Mouse (Mus musculus) retina, postnatal 1 day (tissue): ENCODE data around the gene Ifna5.
"Not testable (repeated sequence)": the region's sequence is repeated elsewhere in the genome, so short reads cannot be mapped to it uniquely, and the experiment has no call there.

Experiments
- DNase-seq: peaks from one replicate; pipeline ENCODE4 v3.0.0-alpha.2; 2012

The Ifna5 gene

DNA sequence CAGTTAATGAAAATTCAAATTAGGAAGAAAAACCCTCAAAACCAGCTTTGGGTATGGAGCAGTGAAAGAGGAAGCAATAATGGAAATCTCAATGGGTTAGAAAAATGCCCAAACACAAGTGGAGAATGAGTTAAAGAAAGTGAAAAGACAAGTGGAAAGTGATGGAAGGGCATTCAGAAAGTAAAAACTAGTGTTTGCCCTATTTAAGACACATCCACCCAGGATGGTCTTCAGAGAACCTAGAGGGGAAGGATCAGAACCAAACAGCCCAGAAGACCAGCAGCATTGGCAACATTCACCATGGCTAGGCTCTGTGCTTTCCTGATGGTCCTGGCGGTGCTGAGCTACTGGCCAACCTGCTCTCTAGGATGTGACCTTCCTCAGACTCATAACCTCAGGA is at the start of gene Ifna5:
Gene Ifna5 (plus strand): TSS at position 301 of the 400 bp plus-strand sequence.
- not testable (repeated sequence) for DNase-seq

DNA sequence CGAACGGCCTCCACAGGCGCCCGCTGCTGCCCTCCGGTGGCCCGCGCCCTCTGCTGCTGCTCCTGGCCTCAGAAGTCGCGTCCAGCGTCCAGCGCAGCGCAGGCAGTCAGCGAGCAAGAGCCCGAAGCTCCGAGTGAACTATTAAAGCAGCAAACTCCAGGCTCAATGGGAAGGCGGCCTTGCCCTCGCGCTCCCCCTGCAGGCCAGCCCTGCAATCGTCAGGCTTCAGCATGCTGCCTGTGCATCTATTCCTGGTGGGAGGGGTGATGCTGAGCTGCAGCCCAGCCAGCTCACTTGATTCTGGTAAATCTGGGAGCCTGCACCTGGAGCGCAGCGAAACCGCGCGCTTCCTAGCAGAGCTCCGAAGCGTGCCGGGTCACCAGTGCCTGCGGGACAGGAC is 46.9 kb upstream of the Ifna5 start, which contains the start of gene Gm13277:
Gene Gm13277 (plus strand): TSS at position 231 of the 400 bp plus-strand sequence.
- DNase-seq: not testable (repeated sequence)

DNA sequence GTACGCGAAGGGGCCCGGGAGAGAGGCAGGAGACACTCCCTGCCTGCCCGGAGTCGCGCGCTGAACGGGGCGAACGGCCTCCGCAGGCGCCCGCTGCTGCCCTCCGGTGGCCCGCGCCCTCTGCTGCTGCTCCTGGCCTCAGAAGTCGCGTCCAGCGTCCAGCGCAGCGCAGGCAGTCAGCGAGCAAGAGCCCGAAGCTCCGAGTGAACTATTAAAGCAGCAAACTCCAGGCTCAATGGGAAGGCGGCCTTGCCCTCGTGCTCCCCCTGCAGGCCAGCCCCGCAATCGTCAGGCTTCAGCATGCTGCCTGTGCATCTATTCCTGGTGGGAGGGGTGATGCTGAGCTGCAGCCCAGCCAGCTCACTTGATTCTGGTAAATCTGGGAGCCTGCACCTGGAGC is 44.1 kb upstream of the Ifna5 start, which contains the start of gene Gm13278:
Gene Gm13278 (plus strand): TSS at position 301 of the 400 bp plus-strand sequence.
- not testable (repeated sequence) for DNase-seq

DNA sequence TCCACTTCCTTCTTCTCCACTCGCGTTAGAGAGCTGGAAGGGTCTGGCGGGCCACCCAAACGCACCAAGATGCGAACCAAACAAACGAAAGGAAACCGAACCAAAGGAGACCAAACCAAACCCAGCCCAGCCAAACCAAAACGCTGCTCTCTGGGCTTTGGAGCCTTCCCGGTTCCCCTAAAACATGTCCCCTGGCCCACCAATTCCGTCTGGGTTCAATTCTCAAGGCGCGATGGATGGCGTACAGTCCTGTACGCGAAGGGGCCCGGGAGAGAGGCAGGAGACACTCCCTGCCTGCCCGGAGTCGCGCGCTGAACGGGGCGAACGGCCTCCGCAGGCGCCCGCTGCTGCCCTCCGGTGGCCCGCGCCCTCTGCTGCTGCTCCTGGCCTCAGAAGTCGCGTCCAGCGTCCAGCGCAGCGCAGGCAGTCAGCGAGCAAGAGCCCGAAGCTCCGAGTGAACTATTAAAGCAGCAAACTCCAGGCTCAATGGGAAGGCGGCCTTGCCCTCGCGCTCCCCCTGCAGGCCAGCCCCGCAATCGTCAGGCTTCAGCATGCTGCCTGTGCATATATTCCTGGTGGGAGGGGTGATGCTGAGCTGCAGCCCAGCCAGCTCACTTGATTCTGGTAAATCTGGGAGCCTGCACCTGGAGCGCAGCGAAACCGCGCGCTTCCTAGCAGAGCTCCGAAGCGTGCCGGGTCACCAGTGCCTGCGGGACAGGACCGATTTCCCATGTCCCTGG is 41.2 kb upstream of the Ifna5 start, which contains the start of gene Gm13275:
Gene Gm13275 (plus strand): TSS at position 552 of the 740 bp plus-strand sequence.
- DNase-seq: not testable (repeated sequence)

DNA sequence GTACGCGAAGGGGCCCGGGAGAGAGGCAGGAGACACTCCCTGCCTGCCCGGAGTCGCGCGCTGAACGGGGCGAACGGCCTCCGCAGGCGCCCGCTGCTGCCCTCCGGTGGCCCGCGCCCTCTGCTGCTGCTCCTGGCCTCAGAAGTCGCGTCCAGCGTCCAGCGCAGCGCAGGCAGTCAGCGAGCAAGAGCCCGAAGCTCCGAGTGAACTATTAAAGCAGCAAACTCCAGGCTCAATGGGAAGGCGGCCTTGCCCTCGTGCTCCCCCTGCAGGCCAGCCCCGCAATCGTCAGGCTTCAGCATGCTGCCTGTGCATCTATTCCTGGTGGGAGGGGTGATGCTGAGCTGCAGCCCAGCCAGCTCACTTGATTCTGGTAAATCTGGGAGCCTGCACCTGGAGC is 38.2 kb upstream of the Ifna5 start, which contains the start of gene Gm13279:
Gene Gm13279 (plus strand): TSS at position 301 of the 400 bp plus-strand sequence.
- DNase-seq: not testable (repeated sequence)

DNA sequence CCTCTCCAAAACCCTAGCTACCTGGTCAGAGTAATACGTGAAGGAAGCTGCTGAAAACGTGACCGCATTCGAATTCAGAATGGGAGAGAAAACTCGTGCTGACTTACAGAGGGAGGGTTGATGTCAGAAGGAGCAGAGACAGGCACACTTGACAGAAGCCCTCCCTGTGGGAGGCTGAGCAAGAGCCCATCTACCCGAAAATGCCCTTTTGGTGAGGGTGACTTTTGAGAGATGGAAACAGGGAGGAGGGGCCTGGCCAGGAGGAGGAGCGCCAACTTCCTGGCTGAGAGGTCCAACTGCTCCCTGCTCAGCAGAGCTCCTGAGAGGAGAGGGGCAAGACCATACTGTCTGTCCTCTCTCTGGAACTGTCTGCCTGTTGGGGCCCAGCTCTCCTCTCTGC is 36.0 kb upstream of the Ifna5 start, which contains the start of gene Gm13285:
Gene Gm13285 (plus strand): TSS at position 301 of the 400 bp plus-strand sequence.
- not testable (repeated sequence) for DNase-seq

DNA sequence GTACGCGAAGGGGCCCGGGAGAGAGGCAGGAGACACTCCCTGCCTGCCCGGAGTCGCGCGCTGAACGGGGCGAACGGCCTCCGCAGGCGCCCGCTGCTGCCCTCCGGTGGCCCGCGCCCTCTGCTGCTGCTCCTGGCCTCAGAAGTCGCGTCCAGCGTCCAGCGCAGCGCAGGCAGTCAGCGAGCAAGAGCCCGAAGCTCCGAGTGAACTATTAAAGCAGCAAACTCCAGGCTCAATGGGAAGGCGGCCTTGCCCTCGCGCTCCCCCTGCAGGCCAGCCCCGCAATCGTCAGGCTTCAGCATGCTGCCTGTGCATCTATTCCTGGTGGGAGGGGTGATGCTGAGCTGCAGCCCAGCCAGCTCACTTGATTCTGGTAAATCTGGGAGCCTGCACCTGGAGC is 32.4 kb upstream of the Ifna5 start, which contains the start of gene Gm13287:
Gene Gm13287 (plus strand): TSS at position 301 of the 400 bp plus-strand sequence.
- DNase-seq: not testable (repeated sequence)

DNA sequence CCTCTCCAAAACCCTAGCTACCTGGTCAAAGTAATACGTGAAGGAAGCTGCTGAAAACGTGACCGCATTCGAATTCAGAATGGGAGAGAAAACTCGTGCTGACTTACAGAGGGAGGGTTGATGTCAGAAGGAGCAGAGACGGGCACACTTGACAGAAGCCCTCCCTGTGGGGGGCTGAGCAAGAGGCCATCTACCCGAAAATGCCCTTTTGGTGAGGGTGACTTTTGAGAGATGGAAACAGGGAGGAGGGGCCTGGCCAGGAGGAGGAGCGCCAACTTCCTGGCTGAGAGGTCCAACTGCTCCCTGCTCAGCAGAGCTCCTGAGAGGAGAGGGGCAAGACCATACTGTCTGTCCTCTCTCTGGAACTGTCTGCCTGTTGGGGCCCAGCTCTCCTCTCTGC is 30.1 kb upstream of the Ifna5 start, which contains the start of gene Gm13288:
Gene Gm13288 (plus strand): TSS at position 301 of the 400 bp plus-strand sequence.
- not testable (repeated sequence) for DNase-seq

DNA sequence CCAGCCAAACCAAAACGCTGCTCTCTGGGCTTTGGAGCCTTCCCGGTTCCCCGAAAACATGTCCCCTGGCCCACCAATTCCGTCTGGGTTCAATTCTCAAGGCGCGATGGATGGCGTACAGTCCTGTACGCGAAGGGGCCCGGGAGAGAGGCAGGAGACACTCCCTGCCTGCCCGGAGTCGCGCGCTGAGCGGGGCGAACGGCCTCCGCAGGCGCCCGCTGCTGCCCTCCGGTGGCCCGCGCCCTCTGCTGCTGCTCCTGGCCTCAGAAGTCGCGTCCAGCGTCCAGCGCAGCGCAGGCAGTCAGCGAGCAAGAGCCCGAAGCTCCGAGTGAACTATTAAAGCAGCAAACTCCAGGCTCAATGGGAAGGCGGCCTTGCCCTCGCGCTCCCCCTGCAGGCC is 29.6 kb upstream of the Ifna5 start:
- DNase-seq: not testable (repeated sequence)

DNA sequence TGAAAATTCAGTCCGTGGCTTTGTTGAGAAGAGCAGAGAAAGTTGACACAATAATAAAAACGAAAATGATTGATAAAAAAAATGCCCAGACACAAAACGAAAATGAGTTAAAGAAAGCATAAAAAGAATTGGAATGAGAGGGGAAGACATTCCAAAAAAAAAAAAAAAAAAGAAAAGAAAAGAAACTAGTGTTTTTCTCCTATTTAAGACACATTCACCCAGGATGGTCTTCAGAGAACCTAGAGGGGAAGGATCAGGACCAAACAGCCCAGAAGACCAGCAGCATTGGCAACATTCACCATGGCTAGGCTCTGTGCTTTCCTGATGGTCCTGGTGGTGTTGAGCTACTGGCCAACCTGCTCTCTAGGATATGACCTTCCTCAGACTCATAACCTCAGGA is 19.4 kb upstream of the Ifna5 start, which contains the start of gene Ifna7:
Gene Ifna7 (plus strand): TSS at position 301 of the 400 bp plus-strand sequence.
- DNase-seq: no peak

DNA sequence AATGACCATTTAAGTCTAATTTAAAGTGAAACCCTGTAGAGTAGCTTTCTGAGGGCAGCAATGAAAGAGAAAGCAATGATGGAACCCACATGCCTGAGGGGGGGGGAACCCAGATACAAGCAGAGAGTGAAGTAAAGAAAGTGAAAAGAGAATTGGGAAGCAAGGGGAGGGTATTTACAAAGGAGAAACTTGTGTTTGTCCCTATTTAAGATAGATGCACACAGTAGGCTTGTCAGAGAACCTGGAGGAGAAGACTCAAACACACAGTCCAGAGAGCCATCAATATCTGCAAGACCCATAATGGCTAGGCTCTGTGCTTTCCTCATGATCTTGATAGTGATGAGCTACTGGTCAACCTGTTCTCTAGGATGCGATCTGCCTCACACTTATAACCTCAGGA is 15.7 kb upstream of the Ifna5 start, which contains the start of gene Ifna11:
Gene Ifna11 (plus strand): TSS at position 301 of the 400 bp plus-strand sequence.
- no peak for DNase-seq

DNA sequence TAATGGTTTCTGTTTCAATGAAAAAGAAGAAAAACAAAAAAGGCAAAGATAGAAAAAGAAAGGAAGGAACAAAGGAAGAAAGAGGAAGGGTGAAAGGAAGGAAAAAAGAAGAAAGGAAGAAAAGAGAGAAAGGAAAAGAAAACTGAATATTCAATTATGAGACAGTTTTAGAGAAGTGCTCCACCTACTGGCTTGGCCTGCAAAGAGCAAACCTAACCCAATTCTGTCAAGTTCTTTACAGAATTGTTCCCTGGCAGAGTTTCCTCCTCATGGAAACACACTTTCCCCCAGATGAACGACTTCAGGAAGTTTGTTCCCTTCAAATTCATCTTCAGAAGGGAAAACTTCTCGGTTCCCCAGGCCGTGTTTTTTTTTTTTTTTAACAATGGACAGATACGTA is 12.3 kb upstream of the Ifna5 start:
- peak; percentile 48 for DNase-seq

DNA sequence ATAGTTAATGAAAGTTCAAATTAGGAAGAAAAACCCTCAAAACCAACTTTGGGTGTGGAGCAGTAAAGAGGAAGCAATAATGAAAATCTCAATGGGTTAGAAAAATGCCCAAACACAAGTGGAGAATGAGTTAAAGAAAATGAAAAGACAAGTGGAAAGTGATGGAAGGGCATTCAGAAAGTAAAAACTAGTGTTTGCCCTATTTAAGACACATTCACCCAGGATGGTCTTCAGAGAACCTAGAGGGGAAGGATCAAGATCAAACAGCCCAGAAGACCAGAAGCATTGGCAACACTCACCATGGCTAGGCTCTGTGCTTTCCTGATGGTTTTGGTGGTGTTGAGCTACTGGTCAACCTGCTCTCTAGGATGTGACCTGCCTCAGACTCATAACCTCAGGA is 8.2 kb upstream of the Ifna5 start, which contains the start of gene Ifna6:
Gene Ifna6 (plus strand): TSS at position 301 of the 400 bp plus-strand sequence.
- DNase-seq: not testable (repeated sequence)

DNA sequence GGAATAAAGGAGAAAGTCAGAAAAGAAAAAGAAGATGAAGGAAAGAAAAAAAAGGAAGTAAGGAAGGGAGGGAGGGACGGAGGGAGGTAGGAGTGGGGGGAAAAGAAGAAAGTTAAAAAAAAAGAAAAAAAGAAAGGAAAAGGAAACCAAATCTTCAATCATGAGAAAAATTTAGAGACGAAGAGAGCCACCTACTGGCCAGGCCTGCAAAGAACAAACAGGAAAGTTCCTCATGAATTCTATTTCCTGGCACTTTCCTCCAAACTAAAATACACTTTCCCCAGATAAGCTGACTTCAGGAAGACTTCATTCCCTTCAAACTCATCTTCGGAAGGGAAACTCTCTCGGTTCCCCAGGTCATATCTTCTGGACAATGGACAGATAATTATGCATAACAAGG is 4.8 kb upstream of the Ifna5 start:
- peak; percentile 26 for DNase-seq

DNA sequence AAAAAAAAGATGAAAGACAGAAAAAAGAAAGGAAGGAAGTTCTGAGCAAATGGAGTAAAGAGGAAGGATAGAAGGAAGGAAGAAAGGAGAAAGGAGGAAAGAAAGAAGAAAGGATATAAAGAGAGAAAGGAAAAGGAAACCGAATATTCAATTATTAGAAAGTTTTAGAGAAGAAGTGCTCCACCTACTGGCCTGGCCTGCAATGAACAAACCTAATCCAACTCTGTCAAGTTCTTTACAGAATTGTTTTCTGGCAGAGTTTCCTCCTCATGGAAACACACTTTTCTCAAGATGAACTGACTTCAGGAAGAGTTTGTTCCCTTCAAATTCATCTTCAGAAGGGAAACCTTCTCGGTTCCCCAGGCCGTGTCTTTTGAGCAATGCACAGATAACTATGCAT is 3.5 kb downstream of the Ifna5 start:
- DNase-seq: peak; percentile 14

DNA sequence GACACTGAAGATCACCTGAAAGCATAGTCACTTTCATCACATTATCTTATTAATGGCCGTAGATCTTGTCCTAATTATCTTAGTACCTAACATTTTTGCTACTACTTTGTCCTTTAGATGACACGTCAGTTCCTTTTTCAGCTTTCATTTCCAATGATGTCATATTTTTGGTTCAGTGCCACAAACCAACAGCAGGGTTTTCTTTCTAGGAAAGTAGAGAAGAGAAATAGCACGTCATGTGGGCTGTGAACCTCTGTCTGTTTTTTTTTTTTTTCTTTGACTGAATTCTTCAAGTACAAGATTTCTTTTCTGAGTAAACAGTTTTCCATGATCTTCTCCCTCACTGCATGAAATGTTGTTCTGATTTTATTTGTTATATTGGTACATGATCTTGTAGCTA is 4.7 kb downstream of the Ifna5 start:
- DNase-seq: no peak

DNA sequence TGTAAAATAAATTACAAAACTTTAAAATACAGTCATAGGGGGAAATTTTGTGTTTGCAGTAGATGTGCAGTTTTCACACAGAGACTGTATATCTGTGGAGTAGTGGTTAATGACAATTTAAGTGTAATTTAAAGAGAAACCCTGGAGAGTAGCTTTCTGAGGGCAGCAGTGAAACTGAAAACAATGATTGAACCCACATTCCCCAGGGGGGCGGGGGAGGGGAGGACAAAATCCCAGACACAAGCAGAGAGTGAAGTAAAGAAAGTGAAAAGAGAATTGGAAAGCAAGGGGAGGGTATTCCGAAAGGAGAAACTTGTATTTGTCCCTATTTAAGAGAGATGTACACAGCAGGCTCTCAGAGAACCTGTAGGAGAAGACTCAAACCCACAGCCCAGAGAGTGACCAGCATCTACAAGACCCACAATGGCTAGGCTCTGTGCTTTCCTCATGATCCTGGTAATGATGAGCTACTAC is 6.2 kb downstream of the Ifna5 start, which contains the start of gene Ifna4:
Gene Ifna4 (plus strand): TSS at position 424 of the 474 bp plus-strand sequence.
- DNase-seq: no peak

DNA sequence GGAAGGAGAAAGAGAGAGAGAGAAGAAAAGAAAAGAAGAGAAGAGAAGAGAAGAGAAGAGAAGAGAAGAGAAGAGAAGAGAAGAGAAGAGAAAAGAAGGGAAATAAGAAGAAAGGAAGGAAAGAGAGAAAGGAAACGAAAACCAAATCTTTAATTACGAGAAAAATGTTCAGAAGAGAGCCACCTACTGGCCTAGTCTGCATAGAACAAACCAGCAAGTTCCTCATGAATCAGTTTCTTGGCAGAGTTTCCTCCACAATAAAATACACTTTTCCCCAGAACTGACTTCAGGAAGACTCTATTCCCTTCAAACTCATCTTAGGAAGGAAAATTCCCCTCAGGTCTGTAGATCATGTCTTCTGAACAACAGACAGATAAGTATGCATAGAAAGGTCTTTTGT is 10.0 kb downstream of the Ifna5 start:
- no peak for DNase-seq

DNA sequence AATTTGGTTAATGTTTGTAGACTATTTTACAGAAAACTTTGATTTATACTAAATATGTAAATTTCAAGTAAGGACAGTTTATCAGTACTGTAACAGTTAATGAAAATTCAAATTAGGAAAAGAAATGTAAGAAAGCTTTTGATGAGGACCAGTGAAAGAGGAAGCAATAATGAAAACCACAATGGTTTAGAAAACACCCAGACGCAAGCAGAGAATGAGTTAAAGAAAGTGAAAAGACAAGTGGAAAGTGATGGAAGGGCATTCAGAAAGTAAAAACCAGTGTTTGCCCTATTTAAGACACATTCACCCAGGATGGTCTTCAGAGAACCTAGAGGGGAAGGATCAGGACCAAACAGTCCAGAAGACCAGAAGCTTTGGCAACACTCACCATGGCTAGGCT is 14.4 kb downstream of the Ifna5 start, which contains the start of gene Ifna1:
Gene Ifna1 (plus strand): TSS at position 390 of the 400 bp plus-strand sequence.
- DNase-seq: no peak

DNA sequence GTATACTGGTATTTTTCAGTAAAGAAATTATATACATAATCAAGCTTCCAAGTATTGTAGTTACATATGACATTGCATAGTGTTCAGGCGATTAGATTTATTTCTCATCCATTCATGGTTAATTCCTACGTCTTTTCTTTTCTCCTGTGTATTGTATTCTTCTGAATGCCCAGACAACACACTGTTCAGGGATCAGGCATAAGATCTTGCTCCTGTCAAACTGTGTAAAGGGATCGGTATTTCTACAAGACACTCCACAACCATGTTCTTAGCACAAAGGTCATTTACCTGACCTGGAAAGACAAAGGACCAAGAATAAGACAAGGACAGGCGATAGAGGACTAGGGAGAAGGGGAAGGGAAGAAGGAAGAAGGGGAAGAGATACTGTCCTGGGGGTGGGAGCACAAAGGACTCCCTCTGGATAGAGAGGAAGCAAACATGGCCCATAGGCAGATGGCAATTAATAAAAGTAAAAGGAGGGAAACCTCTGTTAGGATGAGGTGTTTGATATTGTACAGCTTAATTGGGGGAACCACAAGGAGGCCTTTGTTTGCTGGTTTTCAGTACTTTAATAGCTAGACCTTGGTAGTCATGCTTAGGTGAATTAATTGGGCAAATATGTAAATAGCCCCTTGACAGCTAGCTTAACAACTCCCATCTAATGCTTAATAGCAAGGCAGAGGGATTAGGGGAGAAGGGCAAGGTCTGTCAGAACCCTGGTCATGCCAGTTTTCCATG is 15.9 kb downstream of the Ifna5 start:
- peak; percentile 50 for DNase-seq

DNA sequence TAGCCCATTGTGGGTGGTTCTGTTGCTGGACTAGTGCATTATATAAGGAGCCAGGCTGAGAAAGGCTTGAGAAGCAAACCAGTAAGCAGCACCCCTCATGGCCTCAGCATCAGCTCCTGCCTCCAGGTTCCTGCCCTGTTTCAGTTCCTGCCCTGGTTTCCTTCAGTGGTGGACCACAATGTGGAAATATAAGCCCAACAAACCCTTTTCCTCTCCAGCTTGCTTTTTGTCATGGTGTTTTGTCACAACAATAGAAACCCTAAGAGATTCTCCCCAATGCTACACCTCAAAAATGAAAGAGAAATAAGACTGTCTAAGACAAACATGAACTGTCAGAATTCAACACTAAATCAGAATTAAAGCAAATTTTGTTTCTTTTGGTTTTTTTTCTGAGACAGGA is 23.9 kb downstream of the Ifna5 start:
- DNase-seq: no peak

DNA sequence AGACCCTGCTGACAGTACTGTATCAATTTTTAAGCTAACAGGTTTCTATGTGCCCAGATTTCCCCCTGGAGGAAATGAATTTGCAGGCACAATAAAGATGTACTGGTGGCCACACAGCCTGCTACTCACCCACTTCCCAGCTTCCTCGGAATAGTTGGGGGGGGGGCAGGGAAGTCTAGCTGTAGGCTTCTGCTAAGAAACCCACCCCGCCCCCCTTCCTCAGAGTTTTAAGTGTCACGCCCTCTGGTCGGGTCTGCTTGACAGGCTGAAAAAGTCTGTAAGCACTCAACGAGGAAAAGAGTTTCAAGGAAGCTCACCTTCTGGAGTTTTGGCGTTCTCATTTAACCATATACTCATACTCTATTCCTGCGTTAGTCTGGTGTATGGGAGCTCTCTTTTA is 28.0 kb downstream of the Ifna5 start:
- DNase-seq: no peak

DNA sequence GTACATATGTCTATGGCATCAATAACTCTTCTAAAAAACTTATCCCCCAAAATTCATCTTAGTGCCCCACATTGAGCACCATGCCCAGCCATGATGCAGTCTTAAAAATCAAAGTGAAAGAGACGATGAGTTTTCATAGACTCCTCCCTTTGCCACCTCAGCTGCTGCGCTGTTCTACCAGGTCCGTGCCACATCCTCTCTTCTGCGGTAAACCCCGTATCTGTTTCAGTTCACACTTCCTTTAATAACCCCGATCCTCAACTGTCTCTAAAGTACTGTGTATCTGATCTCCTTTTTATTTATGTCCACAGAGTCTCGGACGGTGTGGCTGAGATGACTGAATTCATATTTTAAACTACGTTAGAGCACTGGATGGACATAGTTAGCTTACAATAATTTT is 29.3 kb downstream of the Ifna5 start:
- no peak for DNase-seq
